Mouse (Mus musculus) stomach, postnatal 0 days (tissue): ENCODE measurements at regions not wholly inside any gene's neighbourhood (a gene's known extent, or its start where the extent isn't known, plus 50 kb on each side); places are given as distances from the start of the nearest gene placed in this dataset.

Experiments used
- CTCF ChIP-seq: IDR thresholded peaks from 2 replicates; pipeline ENCODE4 v1.5.1; 2016; ENCODE audit warnings: antibody characterized with exemption, low read depth, mild to moderate bottlenecking, moderate library complexity
- EP300 ChIP-seq: optimal IDR thresholded peaks from 2 replicates; pipeline ENCODE3; 2016; ENCODE audit warnings: antibody characterized with exemption

DNA sequence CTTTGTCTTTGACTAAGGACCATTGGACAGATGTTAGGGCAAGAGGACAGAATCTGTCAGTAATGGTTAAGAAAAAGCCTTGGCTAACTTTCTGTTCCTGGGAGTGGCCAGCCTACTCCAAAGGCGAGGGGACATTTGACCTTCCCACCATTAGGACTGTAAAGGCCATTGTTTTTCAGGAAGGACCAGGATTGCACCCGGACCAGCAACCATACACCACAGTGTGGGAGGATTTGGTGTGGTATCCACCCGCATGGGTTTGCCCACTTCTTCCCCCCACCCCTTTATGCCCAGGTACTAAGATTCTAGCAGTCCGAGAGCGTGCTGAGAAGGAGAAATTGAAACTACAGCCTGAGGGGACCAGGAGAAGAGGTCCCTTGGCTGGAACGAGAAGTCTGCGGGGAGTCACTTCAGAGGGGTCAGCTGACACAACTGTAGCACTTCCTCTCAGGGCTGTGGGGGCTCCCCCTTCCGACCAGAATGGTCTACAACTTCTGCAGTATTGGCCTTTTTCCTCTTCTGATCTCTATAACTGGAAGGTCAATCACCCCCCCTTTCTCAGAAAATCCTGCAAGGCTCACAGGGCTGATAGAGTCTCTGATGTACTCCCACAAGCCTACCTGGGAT, 63.2 kb upstream of the Sptssb start:
- TF ChIP-seq CTCF (no peak), EP300 (no peak)
